Mouse (Mus musculus) intestine, embryonic 16.5 days (tissue): ENCODE measurements around the gene Smoc1. TPM values are rescaled to one million over a fixed set of nuclear protein-coding genes. Genes with fewer than 3 reads are reported as not detected.
A peak's percentile ranks its signal among the peaks of the same experiment; 100 is the strongest.

Experiments
- ATAC-seq: fragments of 200-750 bp; cut with Nextera tagmentation; 2 replicates; pipeline ENCODE4 v1.8.0; 2017; ENCODE audit warnings: moderate TSS enrichment, moderate library complexity
- H3K27ac ChIP-seq: fragments of 300-500 bp; sonication (generic); 2 replicates; pipeline ENCODE4 v1.5.1; 2014; ENCODE audit warnings: mild to moderate bottlenecking, low read length
- H3K27me3 ChIP-seq: fragments of 300-500 bp; sonication (generic); replicated peaks from 2 replicates; pipeline ENCODE4 v1.6.1; 2014; ENCODE audit warnings: low read length, control low read depth, mixed read lengths; ENCODE audit not compliant: control insufficient read depth, insufficient read depth
- H3K36me3 ChIP-seq: fragments of 300-500 bp; sonication (generic); 2 replicates; pipeline ENCODE4 v1.6.1; 2014; ENCODE audit warnings: low read length, control low read depth; ENCODE audit not compliant: control insufficient read depth, insufficient read depth
- H3K4me1 ChIP-seq: fragments of 300-500 bp; sonication (generic); 2 replicates; pipeline ENCODE4 v1.6.1; 2014; ENCODE audit warnings: low read length, control low read depth, mixed read lengths; ENCODE audit not compliant: control insufficient read depth, insufficient read depth
- H3K4me2 ChIP-seq: fragments of 300-500 bp; sonication (generic); 2 replicates; pipeline ENCODE4 v1.6.1; 2014; ENCODE audit warnings: low read depth, low read length, control low read depth
- H3K4me3 ChIP-seq: fragments of 300-500 bp; sonication (generic); 2 replicates; pipeline ENCODE4 v1.5.1; 2014; ENCODE audit warnings: mild to moderate bottlenecking, low read length
- H3K9ac ChIP-seq: fragments of 300-500 bp; sonication (generic); 2 replicates; pipeline ENCODE4 v1.6.1; 2014; ENCODE audit warnings: low read depth, low read length
- H3K9me3 ChIP-seq: fragments of 300-500 bp; sonication (generic); 2 replicates; pipeline ENCODE4 v1.6.1; 2016; ENCODE audit warnings: low read length, control low read depth; ENCODE audit not compliant: control insufficient read depth
- WGBS: fragments of 180-500 bp; shearing (Covaris S2); extraction: QIAGEN DNeasy Blood & Tissue Kit; methylation state at CpG from one replicate; pipeline ENCODE4 v1.1.7; 2014; 5-methylcytosine and 5-hydroxymethylcytosine counted together
- polyA plus RNA-seq: library from polyadenylated mRNA; unstranded; fragments of >200 nt; fragmentation: Nextera tagmentation; extraction: Ambion mirVana; gene quantifications from 2 replicates; pipeline ENCODE4 v1.2.1, GENCODE M21; 2015

Smoc1 gene
- polyA plus RNA-seq, 1 experiment from 2014 or later, result 9.2 TPM

DNA sequence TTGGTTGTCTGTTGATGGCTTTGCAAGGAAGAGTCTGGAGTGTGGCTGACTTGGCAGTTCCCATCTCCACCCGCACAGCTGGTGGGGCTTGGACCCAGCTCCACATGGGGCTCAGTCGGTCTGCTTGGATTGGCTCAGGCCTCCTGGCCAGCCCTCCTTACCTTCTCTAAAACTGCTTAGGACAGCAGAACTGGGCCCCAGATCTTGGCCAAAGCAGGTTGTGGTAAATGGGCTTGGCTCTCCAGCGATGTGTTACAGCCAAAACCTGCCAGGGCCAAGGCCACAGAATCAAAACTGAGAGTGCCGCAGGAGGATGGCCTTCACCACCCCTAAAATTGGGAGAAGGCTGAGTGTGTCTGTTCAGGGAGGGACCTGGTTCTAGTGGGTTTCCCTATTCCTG lies 147.3 kb downstream of the Smoc1 start:
- H3K36me3 ChIP-seq, result no peaks in the 10 kb centered on the region
- ATAC-seq, result no peak
- no peaks in the 10 kb centered on the region for H3K4me1 ChIP-seq
- H3K27me3 ChIP-seq, result no peaks in the 10 kb centered on the region
- H3K9me3 ChIP-seq, result no peaks in the 10 kb centered on the region
- no peak overlapping the region for H3K4me2 ChIP-seq
- no peak overlapping the region for H3K9ac ChIP-seq
- WGBS, result 93% methylated on average over 4 of the region's 4 CpGs
- H3K4me3 ChIP-seq, result no peak overlapping the region
- no peak overlapping the region for H3K27ac ChIP-seq

DNA sequence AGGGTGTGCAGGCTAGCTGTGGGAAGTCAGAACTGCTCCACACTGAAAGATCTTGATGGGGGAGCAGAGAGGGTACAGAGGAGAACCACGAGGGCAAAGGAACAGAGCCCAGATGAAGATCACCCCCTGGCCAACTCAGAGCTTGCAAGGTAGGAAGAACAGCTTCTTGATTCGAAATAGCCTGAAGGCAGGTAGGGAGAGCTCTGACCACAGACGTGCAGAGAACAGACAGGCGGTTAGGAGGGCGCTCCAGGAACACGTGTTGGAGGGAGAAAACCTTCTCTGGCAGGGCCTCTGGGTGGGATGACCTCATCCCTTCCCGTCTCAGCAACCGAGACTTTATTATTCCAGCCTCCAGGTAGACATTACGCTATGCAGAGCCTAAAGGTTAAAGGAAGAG lies 148.6 kb downstream of the Smoc1 start:
- Histone ChIP-seq H3K36me3 (no peaks in the 10 kb centered on the region), H3K27me3 (no peaks in the 10 kb centered on the region), H3K4me3 (no peak overlapping the region), H3K27ac (no peak overlapping the region), H3K9ac (no peak overlapping the region), H3K4me2 (no peak overlapping the region), H3K4me1 (no peaks in the 10 kb centered on the region), H3K9me3 (no peaks in the 10 kb centered on the region)
- no peak for ATAC-seq
- 36% methylated on average over 9 of the region's 9 CpGs for WGBS

DNA sequence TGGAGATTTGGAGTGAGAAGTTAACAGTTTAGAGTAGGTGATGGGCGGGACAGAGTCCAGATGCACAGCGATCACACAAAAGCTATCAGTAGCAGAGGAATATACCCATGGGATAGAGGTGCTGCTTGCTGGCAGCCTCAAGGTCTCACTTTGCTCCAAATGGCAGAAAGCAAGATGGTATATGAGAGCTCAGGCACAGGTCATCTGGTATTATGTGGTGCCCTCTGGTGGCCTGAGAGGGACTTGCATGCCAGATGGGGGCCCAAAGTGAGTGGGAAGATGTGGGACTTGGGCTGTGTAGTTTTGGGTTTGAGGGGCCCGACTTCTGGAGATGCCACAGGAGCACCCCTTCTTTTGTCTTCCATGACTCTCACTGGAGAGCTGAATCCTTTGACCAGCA lies 155.5 kb downstream of the Smoc1 start:
- H3K4me3 ChIP-seq, result no peak overlapping the region
- H3K27me3 ChIP-seq, result no peaks in the 10 kb centered on the region
- no peak overlapping the region for H3K4me2 ChIP-seq
- 56% methylated on average over 3 of the region's 3 CpGs for WGBS
- H3K36me3 ChIP-seq, result no peaks in the 10 kb centered on the region
- H3K9ac ChIP-seq, result no peak overlapping the region
- no peaks in the 10 kb centered on the region for H3K9me3 ChIP-seq
- H3K27ac ChIP-seq, result no peak overlapping the region
- H3K4me1 ChIP-seq, result no peaks in the 10 kb centered on the region
- peak; percentile 36; the same call in 1 of the 2 replicates for ATAC-seq

DNA sequence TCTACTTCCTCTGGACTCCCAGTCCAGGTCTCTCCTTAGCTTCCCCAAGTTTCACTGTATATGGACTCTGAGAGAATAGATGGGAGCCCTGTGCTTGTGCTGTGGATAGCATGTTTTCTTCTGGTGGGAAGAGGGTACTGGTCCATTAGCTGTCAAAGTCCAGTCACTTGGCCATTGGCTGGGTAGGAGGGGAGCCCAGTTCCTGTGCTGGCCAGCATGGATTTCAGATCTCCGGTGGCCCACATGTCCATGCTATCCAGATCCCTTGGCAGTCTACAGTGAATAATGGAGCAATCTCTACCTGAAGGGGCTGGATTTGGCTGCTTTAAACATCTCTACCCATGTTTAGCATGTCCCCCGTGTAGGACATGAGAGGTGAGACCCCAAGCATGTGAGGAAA lies 158.4 kb downstream of the Smoc1 start:
- no peaks in the 10 kb centered on the region for H3K9me3 ChIP-seq
- ATAC-seq, result no peak

DNA sequence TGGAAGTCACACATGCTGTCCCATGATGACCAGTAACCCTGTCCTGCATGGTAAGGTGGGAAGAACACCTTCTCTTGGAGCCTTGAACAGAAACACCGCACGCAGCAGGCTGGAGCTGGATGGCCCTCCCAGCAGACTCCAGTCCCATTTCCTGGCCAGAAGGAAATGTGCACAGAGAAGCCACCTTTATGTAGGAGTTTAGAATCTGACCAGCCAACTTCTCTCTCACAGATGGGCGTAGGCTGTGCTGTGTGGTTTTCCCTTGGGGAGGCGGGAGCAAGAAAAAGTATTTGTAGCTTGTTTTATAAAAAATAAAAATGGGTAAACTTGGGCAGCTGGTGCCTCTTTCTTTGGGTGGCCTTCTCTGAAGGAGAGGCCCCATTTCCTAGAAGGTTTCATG lies 159.5 kb downstream of the Smoc1 start:
- no peak overlapping the region for H3K9ac ChIP-seq
- H3K36me3 ChIP-seq, result no peaks in the 10 kb centered on the region
- no peaks in the 10 kb centered on the region for H3K27me3 ChIP-seq
- H3K9me3 ChIP-seq, result no peaks in the 10 kb centered on the region
- no peak overlapping the region for H3K4me2 ChIP-seq
- no peak for ATAC-seq
- 91% methylated on average over 4 of the region's 4 CpGs for WGBS
- no peak overlapping the region for H3K27ac ChIP-seq
- H3K4me3 ChIP-seq, result no peak overlapping the region
- no peaks in the 10 kb centered on the region for H3K4me1 ChIP-seq

More for the DNA sequence above, 158.4 kb downstream of the Smoc1 start:
- no peaks in the 10 kb centered on the region for H3K27me3 ChIP-seq
- H3K27ac ChIP-seq, result no peak overlapping the region
- no peak overlapping the region for H3K4me2 ChIP-seq
- no peak overlapping the region for H3K4me3 ChIP-seq
- H3K9ac ChIP-seq, result no peak overlapping the region
- 77% methylated on average over 2 of the region's 2 CpGs for WGBS
- H3K36me3 ChIP-seq, result no peaks in the 10 kb centered on the region
- no peaks in the 10 kb centered on the region for H3K4me1 ChIP-seq

DNA sequence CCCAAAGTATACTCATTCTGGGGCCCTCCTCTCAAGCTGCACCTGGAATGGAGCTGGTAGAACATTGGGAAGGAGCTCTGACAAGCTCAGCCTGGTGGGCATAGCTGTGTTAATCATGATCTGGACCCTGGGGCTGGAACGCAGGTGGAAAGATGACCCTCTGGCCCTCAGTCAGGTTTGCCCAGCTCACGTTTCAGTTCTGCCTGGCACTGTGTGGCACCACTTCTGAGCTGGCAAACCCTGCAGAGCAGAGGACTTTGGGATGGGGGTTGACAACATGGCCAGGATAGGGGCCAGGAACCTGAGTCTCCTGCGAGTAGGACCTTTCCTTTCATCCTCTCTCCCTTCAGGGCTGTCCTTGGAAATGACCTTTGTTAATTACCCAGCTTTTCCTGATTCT lies 160.1 kb downstream of the Smoc1 start:
- Histone ChIP-seq H3K4me2 (no peak overlapping the region), H3K9ac (no peak overlapping the region), H3K4me1 (no peaks in the 10 kb centered on the region), H3K4me3 (no peak overlapping the region), H3K27ac (no peak overlapping the region), H3K9me3 (no peaks in the 10 kb centered on the region), H3K27me3 (no peaks in the 10 kb centered on the region), H3K36me3 (no peaks in the 10 kb centered on the region)
- WGBS, result 80% methylated on average over 3 of the region's 3 CpGs
- ATAC-seq, result no peak

DNA sequence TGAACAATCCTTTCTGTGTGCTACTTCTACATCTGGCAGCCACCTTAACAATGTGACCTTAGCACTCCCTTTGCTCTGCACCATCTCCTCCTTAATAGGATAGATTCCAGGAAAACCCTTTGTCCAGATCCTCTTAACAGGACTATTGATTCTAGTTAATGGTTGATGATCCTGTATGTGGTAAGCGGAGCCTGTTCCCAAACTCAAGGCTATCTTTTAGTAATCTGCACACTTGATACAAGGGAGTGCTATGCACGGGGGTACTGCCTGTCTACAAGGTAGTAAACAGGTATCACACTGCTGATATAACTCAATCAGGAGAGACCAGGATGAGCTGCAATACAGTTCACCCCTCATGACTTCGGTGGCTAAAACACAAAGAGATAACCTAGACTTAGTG lies 161.8 kb downstream of the Smoc1 start:
- Histone ChIP-seq H3K9ac (no peak overlapping the region), H3K9me3 (no peaks in the 10 kb centered on the region), H3K36me3 (no peaks in the 10 kb centered on the region), H3K27ac (no peak overlapping the region), H3K4me3 (no peak overlapping the region), H3K4me1 (no peaks in the 10 kb centered on the region), H3K4me2 (no peak overlapping the region), H3K27me3 (no peaks in the 10 kb centered on the region)
- 58% methylated on average over 3 of the region's 3 CpGs for WGBS
- peak; percentile 16; the same call in 1 of the 2 replicates for ATAC-seq

DNA sequence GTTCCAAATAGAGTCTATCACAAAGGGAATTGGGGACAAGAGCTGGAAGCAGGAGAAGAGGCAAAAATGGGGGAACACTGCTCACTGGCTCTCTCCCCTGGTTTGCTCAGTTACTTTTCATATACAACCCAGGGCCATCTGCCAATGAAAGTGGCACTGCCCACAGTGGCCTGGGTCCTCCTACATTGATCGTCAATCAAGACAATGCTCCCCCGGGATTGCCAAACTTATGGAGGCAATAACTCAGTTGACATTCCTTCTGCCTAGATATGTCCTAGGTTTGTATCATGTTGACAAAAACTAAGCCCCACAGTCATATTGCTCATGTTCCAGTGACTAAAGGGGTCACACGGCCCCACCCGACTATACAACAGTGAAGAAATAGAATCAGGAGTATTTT lies 162.4 kb downstream of the Smoc1 start:
- Histone ChIP-seq H3K4me3 (no peak overlapping the region), H3K27me3 (no peaks in the 10 kb centered on the region), H3K27ac (no peak overlapping the region), H3K36me3 (no peaks in the 10 kb centered on the region), H3K4me2 (no peak overlapping the region), H3K9me3 (no peaks in the 10 kb centered on the region), H3K9ac (no peak overlapping the region), H3K4me1 (no peaks in the 10 kb centered on the region)
- 93% methylated on average over 4 of the region's 4 CpGs for WGBS
- no peak for ATAC-seq

DNA sequence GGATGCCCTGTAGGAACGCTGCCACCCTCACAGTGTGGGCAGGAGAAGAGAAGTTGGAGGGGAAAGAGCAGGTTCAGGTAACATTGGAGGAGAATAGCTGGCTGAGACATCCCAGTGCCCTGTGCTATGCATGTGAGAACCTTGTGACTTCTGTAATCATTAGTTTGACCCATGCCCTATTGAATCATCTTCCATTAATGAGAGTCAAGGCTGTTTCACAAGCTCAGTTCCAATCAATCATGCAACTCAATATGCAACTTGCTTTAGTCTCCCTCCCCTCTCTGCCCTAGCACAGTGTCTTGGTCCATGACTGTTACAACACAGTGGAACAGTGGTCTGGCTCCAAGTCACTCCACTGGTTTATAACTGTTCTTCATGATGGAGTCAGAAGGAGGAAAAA lies 163.0 kb downstream of the Smoc1 start:
- no peaks in the 10 kb centered on the region for H3K4me1 ChIP-seq
- no peak; the same call in 1 of the 2 replicates for ATAC-seq
- no peak overlapping the region for H3K27ac ChIP-seq
- H3K27me3 ChIP-seq, result no peaks in the 10 kb centered on the region
- H3K9me3 ChIP-seq, result no peaks in the 10 kb centered on the region
- WGBS, result 76% methylated on average over 1 of the region's 1 CpGs
- H3K4me3 ChIP-seq, result no peak overlapping the region
- H3K4me2 ChIP-seq, result no peak overlapping the region
- H3K36me3 ChIP-seq, result no peaks in the 10 kb centered on the region
- no peak overlapping the region for H3K9ac ChIP-seq

DNA sequence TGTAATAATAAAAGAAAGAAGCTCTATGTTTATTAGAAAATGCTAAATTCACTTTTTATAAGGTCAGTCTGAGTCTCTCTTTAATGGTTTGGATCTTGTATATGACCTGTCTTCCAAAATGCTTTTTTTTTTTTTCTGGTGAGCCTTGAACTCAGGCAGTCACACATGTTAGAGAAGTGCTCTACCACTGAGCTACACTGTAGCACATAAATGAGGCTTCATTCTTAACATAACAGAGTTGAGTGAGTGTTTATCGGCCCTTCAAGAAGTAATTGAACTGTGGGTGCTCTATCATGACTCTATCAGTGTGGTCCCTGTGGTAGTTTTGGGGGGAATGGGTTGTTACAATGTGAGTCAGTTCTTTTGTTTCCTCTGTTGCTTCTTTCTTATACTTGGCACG lies 167.4 kb downstream of the Smoc1 start:
- H3K27ac ChIP-seq, result no peak overlapping the region
- no peak overlapping the region for H3K9ac ChIP-seq
- WGBS, result 83% methylated on average over 2 of the region's 2 CpGs
- ATAC-seq, result no peak
- no peak overlapping the region for H3K4me2 ChIP-seq
- no peaks in the 10 kb centered on the region for H3K36me3 ChIP-seq
- no peaks in the 10 kb centered on the region for H3K27me3 ChIP-seq
- H3K9me3 ChIP-seq, result no peaks in the 10 kb centered on the region
- no peak overlapping the region for H3K4me3 ChIP-seq
- no peaks in the 10 kb centered on the region for H3K4me1 ChIP-seq
